Mouse (Mus musculus): ENCODE data around the gene Wdfy3. TPM values are rescaled to one million over a fixed set of nuclear protein-coding genes. Genes with fewer than 3 reads are reported as not detected.
"Not testable (repeated sequence)": the region's sequence is repeated elsewhere in the genome, so short reads cannot be mapped to it uniquely, and the experiment has no call there.

The Wdfy3 gene
- polyA plus RNA-seq, 1 experiment from 2014 or later: 20.1 TPM

- H3K4me1 ChIP-seq (ENCODE audit: insufficient read depth, low read length): no peaks in the 10 kb centered on the region
- peaks cover 82% of the 10 kb centered on the region for H3K36me3 ChIP-seq (ENCODE audit: insufficient read depth, low read length)
- no peak overlapping the region for H3K4me2 ChIP-seq (replicated peaks; ENCODE audit: low read depth, low read length)
- H3K27me3 ChIP-seq (ENCODE audit: insufficient read depth, low read length): no peaks in the 10 kb centered on the region
- no peak for ATAC-seq (ENCODE audit: low FRiP score, low TSS enrichment)
- H3K4me3 ChIP-seq (ENCODE audit: low read length): no peak overlapping the region
- no peak overlapping the region for H3K27ac ChIP-seq (ENCODE audit: low read length)
- 94% methylated on average over 3 of the region's 3 CpGs for WGBS
- H3K9ac ChIP-seq (replicated peaks; ENCODE audit: low read length): no peak overlapping the region
- H3K9me3 ChIP-seq (ENCODE audit: low read length): no peaks in the 10 kb centered on the region
These were observed 164.1 kb downstream of the Wdfy3 start for GRCm38 (mm10) chr5:101905624-101906023.

GRCm38 (mm10) chr5:101904841-101905240, 164.9 kb downstream of the Wdfy3 start:
- not testable (repeated sequence) for H3K9ac ChIP-seq (replicated peaks; ENCODE audit: low read length); H3K27ac ChIP-seq (ENCODE audit: low read length); ATAC-seq (ENCODE audit: low FRiP score, low TSS enrichment); H3K27me3 ChIP-seq (ENCODE audit: insufficient read depth, low read length); H3K4me3 ChIP-seq (ENCODE audit: low read length); H3K9me3 ChIP-seq (ENCODE audit: low read length); H3K4me1 ChIP-seq (ENCODE audit: insufficient read depth, low read length); H3K4me2 ChIP-seq (replicated peaks; ENCODE audit: low read depth, low read length)
- peaks cover 83% of the 10 kb centered on the region for H3K36me3 ChIP-seq (ENCODE audit: insufficient read depth, low read length)
- 83% methylated on average over 4 of the region's 4 CpGs for WGBS

GRCm38 (mm10) chr5:101902686-101903085, 167.0 kb downstream of the Wdfy3 start:
- H3K9ac ChIP-seq (replicated peaks; ENCODE audit: low read length): no peak overlapping the region
- H3K4me3 ChIP-seq (ENCODE audit: low read length): no peak overlapping the region
- H3K27ac ChIP-seq (ENCODE audit: low read length): no peak overlapping the region
- H3K4me1 ChIP-seq (ENCODE audit: insufficient read depth, low read length): no peaks in the 10 kb centered on the region
- whole genome bisulfite sequencing: 92% methylated on average over 1 of the region's 1 CpGs
- H3K4me2 ChIP-seq (replicated peaks; ENCODE audit: low read depth, low read length): no peak overlapping the region
- H3K27me3 ChIP-seq (ENCODE audit: insufficient read depth, low read length): no peaks in the 10 kb centered on the region
- ATAC-seq (ENCODE audit: low FRiP score, low TSS enrichment): no peak
- peaks cover 81% of the 10 kb centered on the region for H3K36me3 ChIP-seq (ENCODE audit: insufficient read depth, low read length)
- H3K9me3 ChIP-seq (ENCODE audit: low read length): no peaks in the 10 kb centered on the region

- H3K4me2 ChIP-seq (replicated peaks; ENCODE audit: low read depth, low read length): no peak overlapping the region
- no peak overlapping the region for H3K27ac ChIP-seq (ENCODE audit: low read length)
- 93% methylated on average over 15 of the region's 15 CpGs for WGBS
- no peaks in the 10 kb centered on the region for H3K9me3 ChIP-seq (ENCODE audit: low read length)
- no peak overlapping the region for H3K9ac ChIP-seq (replicated peaks; ENCODE audit: low read length)
- H3K4me3 ChIP-seq (ENCODE audit: low read length): no peak overlapping the region
- no peaks in the 10 kb centered on the region for H3K27me3 ChIP-seq (ENCODE audit: insufficient read depth, low read length)
- no peaks in the 10 kb centered on the region for H3K4me1 ChIP-seq (ENCODE audit: insufficient read depth, low read length)
- peaks cover 78% of the 10 kb centered on the region for H3K36me3 ChIP-seq (ENCODE audit: insufficient read depth, low read length)
- ATAC-seq (ENCODE audit: low FRiP score, low TSS enrichment): no peak
These were observed 169.7 kb downstream of the Wdfy3 start for GRCm38 (mm10) chr5:101899981-101900380.

- Histone ChIP-seq H3K4me3 (ENCODE audit: low read length) (no peak overlapping the region), H3K36me3 (ENCODE audit: insufficient read depth, low read length) (peaks cover 77% of the 10 kb centered on the region), H3K27me3 (ENCODE audit: insufficient read depth, low read length) (no peaks in the 10 kb centered on the region), H3K9me3 (ENCODE audit: low read length) (no peaks in the 10 kb centered on the region), H3K27ac (ENCODE audit: low read length) (no peak overlapping the region), H3K4me1 (ENCODE audit: insufficient read depth, low read length) (no peaks in the 10 kb centered on the region), H3K9ac (replicated peaks; ENCODE audit: low read length) (no peak overlapping the region), H3K4me2 (replicated peaks; ENCODE audit: low read depth, low read length) (no peak overlapping the region)
- WGBS: 92% methylated on average over 11 of the region's 11 CpGs
- no peak for ATAC-seq (ENCODE audit: low FRiP score, low TSS enrichment)
These were observed 172.9 kb downstream of the Wdfy3 start for GRCm38 (mm10) chr5:101896784-101897183.

- Histone ChIP-seq H3K36me3 (ENCODE audit: insufficient read depth, low read length) (peaks cover 73% of the 10 kb centered on the region), H3K27me3 (ENCODE audit: insufficient read depth, low read length) (no peaks in the 10 kb centered on the region), H3K4me3 (ENCODE audit: low read length) (no peak overlapping the region), H3K4me1 (ENCODE audit: insufficient read depth, low read length) (no peaks in the 10 kb centered on the region), H3K9me3 (ENCODE audit: low read length) (no peaks in the 10 kb centered on the region), H3K27ac (ENCODE audit: low read length) (no peak overlapping the region), H3K9ac (replicated peaks; ENCODE audit: low read length) (no peak overlapping the region), H3K4me2 (replicated peaks; ENCODE audit: low read depth, low read length) (no peak overlapping the region)
- ATAC-seq (ENCODE audit: low FRiP score, low TSS enrichment): no peak
- 84% methylated on average over 18 of the region's 18 CpGs for WGBS
These were observed 173.7 kb downstream of the Wdfy3 start for GRCm38 (mm10) chr5:101895717-101896645.

GRCm38 (mm10) chr5:101895119-101895518, 174.6 kb downstream of the Wdfy3 start:
- no peaks in the 10 kb centered on the region for H3K27me3 ChIP-seq (ENCODE audit: insufficient read depth, low read length)
- H3K4me3 ChIP-seq (ENCODE audit: low read length): no peak overlapping the region
- 68% methylated on average over 11 of the region's 11 CpGs for WGBS
- H3K4me1 ChIP-seq (ENCODE audit: insufficient read depth, low read length): no peaks in the 10 kb centered on the region
- H3K9me3 ChIP-seq (ENCODE audit: low read length): no peaks in the 10 kb centered on the region
- H3K4me2 ChIP-seq (replicated peaks; ENCODE audit: low read depth, low read length): no peak overlapping the region
- no peak overlapping the region for H3K27ac ChIP-seq (ENCODE audit: low read length)
- peaks cover 76% of the 10 kb centered on the region for H3K36me3 ChIP-seq (ENCODE audit: insufficient read depth, low read length)
- no peak for ATAC-seq (ENCODE audit: low FRiP score, low TSS enrichment)
- no peak overlapping the region for H3K9ac ChIP-seq (replicated peaks; ENCODE audit: low read length)

- no peaks in the 10 kb centered on the region for H3K9me3 ChIP-seq (ENCODE audit: low read length)
- 65% methylated on average over 13 of the region's 13 CpGs for WGBS
These were observed 175.8 kb downstream of the Wdfy3 start for GRCm38 (mm10) chr5:101893820-101894515.

GRCm38 (mm10) chr5:101891694-101892416, 177.9 kb downstream of the Wdfy3 start:
- ATAC-seq (ENCODE audit: low FRiP score, low TSS enrichment): no peak
- Histone ChIP-seq H3K27ac (ENCODE audit: low read length) (no peak overlapping the region), H3K36me3 (ENCODE audit: insufficient read depth, low read length) (peaks cover 78% of the 10 kb centered on the region), H3K27me3 (ENCODE audit: insufficient read depth, low read length) (no peaks in the 10 kb centered on the region), H3K4me3 (ENCODE audit: low read length) (no peak overlapping the region), H3K9me3 (ENCODE audit: low read length) (no peaks in the 10 kb centered on the region), H3K9ac (replicated peaks; ENCODE audit: low read length) (no peak overlapping the region), H3K4me2 (replicated peaks; ENCODE audit: low read depth, low read length) (no peak overlapping the region), H3K4me1 (ENCODE audit: insufficient read depth, low read length) (no peaks in the 10 kb centered on the region)
- WGBS: 96% methylated on average over 6 of the region's 6 CpGs

More at GRCm38 (mm10) chr5:101893820-101894515, 175.8 kb downstream of the Wdfy3 start:
- no peak overlapping the region for H3K27ac ChIP-seq (ENCODE audit: low read length)
- H3K27me3 ChIP-seq (ENCODE audit: insufficient read depth, low read length): no peaks in the 10 kb centered on the region
- H3K9ac ChIP-seq (replicated peaks; ENCODE audit: low read length): no peak overlapping the region
- no peak for ATAC-seq (ENCODE audit: low FRiP score, low TSS enrichment)
- peaks cover 76% of the 10 kb centered on the region for H3K36me3 ChIP-seq (ENCODE audit: insufficient read depth, low read length)
- no peak overlapping the region for H3K4me2 ChIP-seq (replicated peaks; ENCODE audit: low read depth, low read length)
- H3K4me3 ChIP-seq (ENCODE audit: low read length): no peak overlapping the region
- H3K4me1 ChIP-seq (ENCODE audit: insufficient read depth, low read length): no peaks in the 10 kb centered on the region
